9 mouse cellular contexts compared by ENCODE assay signal in the genomic region with DNA sequence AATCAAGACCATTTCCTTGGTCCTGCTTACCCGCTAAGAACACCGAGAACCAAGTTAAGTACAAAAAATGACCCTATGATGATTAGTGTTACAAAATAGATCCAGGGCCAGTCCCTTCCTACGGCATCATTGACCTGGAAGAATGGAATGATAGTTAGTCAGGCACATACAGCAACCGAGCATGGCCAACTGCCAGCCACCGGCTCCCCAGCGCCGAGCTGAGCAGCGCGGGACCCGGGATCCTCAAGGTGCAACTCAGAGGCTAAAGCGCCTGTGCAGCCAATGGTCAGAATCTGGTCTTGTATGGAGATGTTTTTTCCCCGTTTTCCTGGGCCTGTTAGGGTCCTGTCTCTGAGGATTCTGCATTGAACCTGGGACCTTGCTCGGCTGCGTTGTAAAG.
"Had no signal": no experiment of that assay in that cellular context is flagged by ENCODE, and none has a peak within 500 bp of the region (broad histone marks: within the 10 kb centered on the region; RNA-seq: fewer than 3 reads in every experiment).

No protein-coding gene starts in this region.

- DNase-seq: gastrocnemius, adult 2 months; gastrocnemius, postnatal 10 days; gastrocnemius, postnatal 25 days; heart, adult 18-20 months; heart, postnatal 10 days; heart, postnatal 4 days; kidney, postnatal 14 days; liver; liver, embryonic 13.5 days had no signal
